Mouse (Mus musculus) megakaryocyte-erythroid progenitor cell, adult 5-6 weeks (primary cell): Measurements from ENCODE around the gene Elmo1. TPM values are rescaled to one million over a fixed set of nuclear protein-coding genes. Genes with fewer than 3 reads are reported as not detected.

Source experiments
- ATAC-seq: replicated peaks from 2 replicates; pipeline ENCODE4 v1.8.0; 2016; ENCODE audit warnings: mild to moderate bottlenecking, inconsistent platforms; ENCODE audit not compliant: severe bottlenecking, poor library complexity, low FRiP score, low TSS enrichment
- total RNA-seq, 2 experiments: library from RNA; stranded (forward) in 1 of 2; stranded (reverse) in 1 of 2; fragments of 200-1000, 215-1000 nt in 1 of 2; fragments of >200 nt in 1 of 2; fragmentation: Nextera tagmentation in 1 of 2; gene quantifications; 2 replicates each; pipeline ENCODE4 v1.2.3; 2014 to 2017

Gene Elmo1
- total RNA-seq, 2 experiments from 2014 or later, result 13.0 to 23.4 TPM

- no peak for ATAC-seq
Observed at GRCm38 (mm10) chr13:20142637-20143036, 52.2 kb downstream of the Elmo1 start.

GRCm38 (mm10) chr13:20146848-20147247 lies 56.5 kb downstream of the Elmo1 start:
- no peak for ATAC-seq

- no peak for ATAC-seq
Observed at GRCm38 (mm10) chr13:20147736-20148135, 57.3 kb downstream of the Elmo1 start.

- ATAC-seq, result peak; percentile 83
Observed at GRCm38 (mm10) chr13:20150130-20150835, 59.9 kb downstream of the Elmo1 start.

GRCm38 (mm10) chr13:20151302-20151978 lies 61.0 kb downstream of the Elmo1 start:
- no peak for ATAC-seq

- no peak for ATAC-seq
Observed at GRCm38 (mm10) chr13:20157059-20157458, 66.7 kb downstream of the Elmo1 start.

- ATAC-seq, result no peak
Observed at GRCm38 (mm10) chr13:20157529-20157928, 67.1 kb downstream of the Elmo1 start.

- peak; percentile 85 for ATAC-seq
Observed at GRCm38 (mm10) chr13:20163339-20163954, 73.1 kb downstream of the Elmo1 start.

- no peak for ATAC-seq
Observed at GRCm38 (mm10) chr13:20164837-20165236, 74.4 kb downstream of the Elmo1 start.

- ATAC-seq, result peak; percentile 55
Observed at GRCm38 (mm10) chr13:20173987-20174654, 83.7 kb downstream of the Elmo1 start.

- no peak for ATAC-seq
Observed at GRCm38 (mm10) chr13:20174655-20175280, 84.4 kb downstream of the Elmo1 start.

- no peak for ATAC-seq
Observed at GRCm38 (mm10) chr13:20180738-20181137, 90.3 kb downstream of the Elmo1 start.

- no peak for ATAC-seq
Observed at GRCm38 (mm10) chr13:20181321-20181720, 90.9 kb downstream of the Elmo1 start.

GRCm38 (mm10) chr13:20182239-20182825 lies 91.9 kb downstream of the Elmo1 start:
- ATAC-seq, result no peak

- ATAC-seq, result peak; percentile 78
Observed at GRCm38 (mm10) chr13:20183512-20184238, 93.3 kb downstream of the Elmo1 start.

GRCm38 (mm10) chr13:20184239-20185033 lies 94.0 kb downstream of the Elmo1 start:
- ATAC-seq, result no peak

GRCm38 (mm10) chr13:20185034-20185846 lies 94.8 kb downstream of the Elmo1 start:
- ATAC-seq, result peak; percentile 38
